Mouse (Mus musculus) cortical plate, adult 2 months (tissue): ENCODE results near the gene Meis1. TPM values are rescaled to one million over a fixed set of nuclear protein-coding genes. Genes with fewer than 3 reads are reported as not detected.

Source experiments
- H3K27ac ChIP-seq: fragments of 200-500 bp; 2 replicates; pipeline ENCODE4 v1.5.1; 2012; ENCODE audit warnings: low read length, control low read depth, inconsistent platforms; ENCODE audit not compliant: insufficient read depth
- H3K4me1 ChIP-seq: fragments of 200-500 bp; 2 replicates; pipeline ENCODE4 v1.6.1; 2011; ENCODE audit warnings: low read length; ENCODE audit not compliant: control insufficient read depth, insufficient read depth
- H3K4me3 ChIP-seq: fragments of 200-500 bp; 2 replicates; pipeline ENCODE4 v1.5.1; 2011; ENCODE audit warnings: mild to moderate bottlenecking, low read length, control low read depth; ENCODE audit not compliant: insufficient read depth
- CTCF ChIP-seq: fragments of 200-500 bp; IDR thresholded peaks from 2 replicates; pipeline ENCODE4 v1.5.1; 2011; ENCODE audit warnings: mild to moderate bottlenecking, control low read depth, low read length; ENCODE audit not compliant: insufficient read depth; ENCODE audit errors: extremely low read depth
- POLR2A ChIP-seq: fragments of 200-500 bp; IDR thresholded peaks from 2 replicates; pipeline ENCODE4 v1.6.1; 2011; ENCODE audit warnings: mild to moderate bottlenecking, low read length, control low read depth; ENCODE audit not compliant: insufficient read depth; ENCODE audit errors: extremely low read depth
- polyA plus RNA-seq: library from polyadenylated mRNA; depleted of rRNA; stranded (reverse); fragments of >200 nt; gene quantifications from 2 replicates; pipeline ENCODE4 v1.2.3, GENCODE M21; 2012

Meis1 gene
- polyA plus RNA-seq, 1 experiment: 3.5 TPM

GRCm38 (mm10) chr11:18872118-18872751, 146.6 kb downstream of the Meis1 start:
- TF ChIP-seq POLR2A (no peak), CTCF (no peak)
- H3K27ac ChIP-seq: no peak overlapping the region
- no peak overlapping the region for H3K4me3 ChIP-seq
- H3K4me1 ChIP-seq: no peaks in the 10 kb centered on the region

- no peaks in the 10 kb centered on the region for H3K4me1 ChIP-seq
- H3K4me3 ChIP-seq: no peak overlapping the region
- no peak overlapping the region for H3K27ac ChIP-seq
- TF ChIP-seq POLR2A: no peak
- no peak for TF ChIP-seq CTCF
Measured at GRCm38 (mm10) chr11:18871170-18872081, 147.4 kb downstream of the Meis1 start.

GRCm38 (mm10) chr11:18870121-18870931, 148.5 kb downstream of the Meis1 start:
- no peaks in the 10 kb centered on the region for H3K4me1 ChIP-seq
- no peak overlapping the region for H3K4me3 ChIP-seq
- TF ChIP-seq POLR2A (no peak), CTCF (no peak)
- no peak overlapping the region for H3K27ac ChIP-seq

GRCm38 (mm10) chr11:18869429-18869969, 149.3 kb downstream of the Meis1 start:
- H3K27ac ChIP-seq: no peak overlapping the region
- no peak for TF ChIP-seq POLR2A
- no peak for TF ChIP-seq CTCF
- no peaks in the 10 kb centered on the region for H3K4me1 ChIP-seq
- H3K4me3 ChIP-seq: no peak overlapping the region

- no peak overlapping the region for H3K27ac ChIP-seq
- TF ChIP-seq POLR2A (no peak), CTCF (no peak)
- H3K4me1 ChIP-seq: no peaks in the 10 kb centered on the region
Measured at GRCm38 (mm10) chr11:18867665-18868064, 151.1 kb downstream of the Meis1 start.

GRCm38 (mm10) chr11:18866198-18866836, 152.5 kb downstream of the Meis1 start:
- Histone ChIP-seq H3K4me1 (no peaks in the 10 kb centered on the region), H3K4me3 (no peak overlapping the region), H3K27ac (no peak overlapping the region)
- TF ChIP-seq CTCF (no peak), POLR2A (no peak)

More at GRCm38 (mm10) chr11:18867665-18868064, 151.1 kb downstream of the Meis1 start:
- H3K4me3 ChIP-seq: no peak overlapping the region

GRCm38 (mm10) chr11:18850772-18851171, 168.0 kb downstream of the Meis1 start:
- Histone ChIP-seq H3K4me1 (no peaks in the 10 kb centered on the region), H3K4me3 (no peak overlapping the region), H3K27ac (no peak overlapping the region)
- no peak for TF ChIP-seq CTCF
- TF ChIP-seq POLR2A: no peak

- TF ChIP-seq CTCF (no peak), POLR2A (no peak)
- no peaks in the 10 kb centered on the region for H3K4me1 ChIP-seq
- no peak overlapping the region for H3K4me3 ChIP-seq
- no peak overlapping the region for H3K27ac ChIP-seq
Measured at GRCm38 (mm10) chr11:18847650-18848049, 171.1 kb downstream of the Meis1 start.

GRCm38 (mm10) chr11:18846472-18846871, 172.3 kb downstream of the Meis1 start:
- H3K27ac ChIP-seq: no peak overlapping the region
- no peaks in the 10 kb centered on the region for H3K4me1 ChIP-seq
- TF ChIP-seq CTCF: no peak
- H3K4me3 ChIP-seq: no peak overlapping the region
